ENCODE assay signal across 24 mouse cellular contexts in genomic region chr15:79750266-79750665, GRCm38 (mm10). TPM values are rescaled to one million over a fixed set of nuclear protein-coding genes. Genes with fewer than 3 reads are reported as not detected.
A peak's percentile ranks its signal among the peaks of the same experiment; 100 is the strongest.
DNase-seq lines count a peak whose midpoint lies in the region; ATAC-seq and TF ChIP-seq lines count a peak whose summit lies in the region.
"Had no signal": no experiment of that assay in that cellular context is flagged by ENCODE, and none has a peak within 500 bp of the region (broad histone marks: within the 10 kb centered on the region; RNA-seq: fewer than 3 reads in every experiment).

No protein-coding gene starts in this region.

- no peak overlapping the region for H3K9ac ChIP-seq in lung, postnatal 0 days (replicated peaks; ENCODE audit: low read depth)
- H3K9ac ChIP-seq: embryonic facial prominence, embryonic 12.5 days; forebrain, embryonic 13.5 days had no signal

- TF ChIP-seq CTCF in gastrocnemius, adult 2 months (IDR thresholded peaks at IDR 0.05) = no peak
- TF ChIP-seq CTCF in lung, postnatal 0 days (IDR thresholded peaks at IDR 0.05) = no peak

- no peaks in the 10 kb centered on the region for H3K27me3 ChIP-seq in lung, postnatal 0 days (replicated peaks; ENCODE audit: insufficient read depth, low read length)
- H3K27me3 ChIP-seq: CH12.LX; embryonic facial prominence, embryonic 12.5 days; forebrain, embryonic 13.5 days; Patski had no signal

- intact Hi-C loops in gastrocnemius, adult 2 months (cut with DNase I) = loop anchor here (10.0 kb wide), 1 partner anchor 75 kb away; no protein-coding TSS in a partner anchor

- no peak overlapping the region for H3K27ac ChIP-seq in gastrocnemius, adult 2 months
- no peak overlapping the region for H3K27ac ChIP-seq in lung, postnatal 0 days (ENCODE audit: low read length)
- H3K27ac ChIP-seq: embryonic facial prominence, embryonic 10.5 days; embryonic facial prominence, embryonic 12.5 days; forebrain, embryonic 13.5 days had no signal

- no peaks in the 10 kb centered on the region for H3K36me3 ChIP-seq in lung, postnatal 0 days (ENCODE audit: insufficient read depth, low read length)
- H3K36me3 ChIP-seq: embryonic facial prominence, embryonic 10.5 days; embryonic facial prominence, embryonic 12.5 days; G1E had no signal

- no peak for ATAC-seq in lung, postnatal 0 days
- ATAC-seq: activated CD4-positive, CD25-positive, alpha-beta regulatory T cell, adult 4 months; CD4-positive, CD25-positive, alpha-beta regulatory T cell, adult 4 months; forebrain, embryonic 13.5 days; Patski had no signal

- H3K4me3 ChIP-seq in gastrocnemius, adult 2 months = no peak overlapping the region
- H3K4me3 ChIP-seq in lung, postnatal 0 days (ENCODE audit: low read depth, low read length) = no peak overlapping the region
- H3K4me3 ChIP-seq: embryonic facial prominence, embryonic 10.5 days; embryonic facial prominence, embryonic 12.5 days; forebrain, embryonic 13.5 days had no signal

- TF ChIP-seq EP300 in lung, postnatal 0 days (IDR thresholded peaks at IDR 0.05) = no peak

- H3K9me3 ChIP-seq in lung, postnatal 0 days (ENCODE audit: low read length) = no peaks in the 10 kb centered on the region
- H3K9me3 ChIP-seq: embryonic facial prominence, embryonic 10.5 days; embryonic facial prominence, embryonic 12.5 days; forebrain, embryonic 13.5 days; G1E had no signal

- H3K4me1 ChIP-seq in lung, postnatal 0 days (ENCODE audit: insufficient read depth, low read depth, low read length) = no peaks in the 10 kb centered on the region
- H3K4me1 ChIP-seq: embryonic facial prominence, embryonic 12.5 days; forebrain, embryonic 13.5 days had no signal

- 82% methylated on average over 8 of the region's 8 CpGs for WGBS in lung, postnatal 0 days

- H3K4me2 ChIP-seq in lung, postnatal 0 days (replicated peaks; ENCODE audit: low read depth, low read length) = no peak overlapping the region
- H3K4me2 ChIP-seq: embryonic facial prominence, embryonic 12.5 days; forebrain, embryonic 13.5 days had no signal

- peak; percentile 17 for DNase-seq in gastrocnemius, adult 2 months
- no peak for DNase-seq in gastrocnemius, postnatal 25 days
- peak; percentile 82 for DNase-seq in lung, postnatal 10 days
- no peak for DNase-seq in lung, postnatal 0 days (ENCODE audit: low spot score)
- DNase-seq in lung, postnatal 36 days = peak; percentile 53
- DNase-seq in lung, postnatal 25 days (ENCODE audit: low spot score) = no peak
- DNase-seq in lung, postnatal 4 days = peak; percentile 58 to 85
- no peak for DNase-seq in layer of hippocampus, adult 8-10 months (ENCODE audit: low spot score in 2 of 2)
- DNase-seq: adrenal gland, adult 8-10 months; adrenal gland, postnatal 14 days; adrenal gland, postnatal 36 days; B cell, adult 2 months; cerebellum, adult 11-12 months; cerebellum, adult 2 months; cerebellum, adult 9-10 months; cerebellum, postnatal 25 days had no signal

RNA-seq across cellular contexts. Expression of gene Sun2, which starts 7.9 kb away (rescaled TPM):
- 10 to 100 TPM; 88.4 to 92.5 TPM for total RNA-seq in gastrocnemius, adult 2 months (2021)
- 10 to 100 TPM; 70.7 to 76.5 TPM for total RNA-seq in gastrocnemius, postnatal 25 days (2021)
- 4.5 and 5.1 TPM in 2 replicates for polyA plus RNA-seq in lung, postnatal 0 days (2015; fragmentation: Nextera tagmentation; extraction: Ambion mirVana)
- 10 to 100 TPM; 29.4 to 44.7 (median 37.0) TPM for total RNA-seq in layer of hippocampus, adult 8-10 months (2022)

RNA-seq across cellular contexts. Expression of gene Dnal4, which starts 27.4 kb away (rescaled TPM):
- 1 to 10 TPM; 4.2 to 6.2 TPM for total RNA-seq in gastrocnemius, adult 2 months (2021)
- 1 to 10 TPM; 5.9 to 6.1 TPM for total RNA-seq in gastrocnemius, postnatal 25 days (2021)
- 49.5 and 52.4 TPM in 2 replicates for polyA plus RNA-seq in lung, postnatal 0 days (2015; fragmentation: Nextera tagmentation; extraction: Ambion mirVana)
- total RNA-seq in layer of hippocampus, adult 8-10 months (2022) = 10 to 100 TPM; 45.6 to 58.6 (median 54.5) TPM

RNA-seq across cellular contexts. Expression of gene Nptxr, which starts 54.3 kb away (rescaled TPM):
- 1 to 10 TPM in 1 of 2 experiments, under 1 TPM in 1; 0.46 to 1.0 TPM for total RNA-seq in gastrocnemius, adult 2 months (2021)
- 1 to 10 TPM in 1 of 2 experiments, under 1 TPM in 1; 0.72 to 1.0 TPM for total RNA-seq in gastrocnemius, postnatal 25 days (2021)
- polyA plus RNA-seq in lung, postnatal 0 days (2015; fragmentation: Nextera tagmentation; extraction: Ambion mirVana) = 1.0 and 1.2 TPM in 2 replicates
- total RNA-seq in layer of hippocampus, adult 8-10 months (2022) = 100 to 1,000 TPM; 637 to 711 (median 646) TPM

RNA-seq across cellular contexts. Expression of gene Gtpbp1, which starts 59.6 kb away (rescaled TPM):
- total RNA-seq in gastrocnemius, adult 2 months (2021) = 10 to 100 TPM; 24.4 to 28.5 TPM
- total RNA-seq in gastrocnemius, postnatal 25 days (2021) = 10 to 100 TPM; 20.4 to 21.7 TPM
- polyA plus RNA-seq in lung, postnatal 0 days (2015; fragmentation: Nextera tagmentation; extraction: Ambion mirVana) = 16.9 and 17.9 TPM in 2 replicates
- 10 to 100 TPM; 49.4 to 61.5 (median 52.8) TPM for total RNA-seq in layer of hippocampus, adult 8-10 months (2022)

Comparison
In these comparisons a context has a peak if more than half of its experiments do, and no peak if none do; other contexts are left out.
1. DNase-seq: peak in gastrocnemius, adult 2 months (single experiment), lung, postnatal 10 days (single experiment), lung, postnatal 36 days (single experiment) and lung, postnatal 4 days (2 of 2); none in gastrocnemius, postnatal 25 days (single experiment), lung, postnatal 0 days (single experiment), lung, postnatal 25 days (single experiment) and layer of hippocampus, adult 8-10 months (0 of 2).
2. RNA of gene Dnal4, which starts 27.4 kb away (total RNA-seq): 45.6 to 58.6 TPM in layer of hippocampus, adult 8-10 months; 4.2 to 6.2 TPM in gastrocnemius, adult 2 months and 5.9 to 6.1 TPM in gastrocnemius, postnatal 25 days; every median in the first group is over 4 times any median in the second.
3. RNA of gene Nptxr, which starts 54.3 kb away (total RNA-seq): 637 to 711 TPM in layer of hippocampus, adult 8-10 months; 0.72 to 1.0 TPM in gastrocnemius, postnatal 25 days and 0.46 to 1.0 TPM in gastrocnemius, adult 2 months; every median in the first group is over 100 times any median in the second.